Comparison of ENCODE assay signal across 8 mouse cellular contexts in the genomic region with DNA sequence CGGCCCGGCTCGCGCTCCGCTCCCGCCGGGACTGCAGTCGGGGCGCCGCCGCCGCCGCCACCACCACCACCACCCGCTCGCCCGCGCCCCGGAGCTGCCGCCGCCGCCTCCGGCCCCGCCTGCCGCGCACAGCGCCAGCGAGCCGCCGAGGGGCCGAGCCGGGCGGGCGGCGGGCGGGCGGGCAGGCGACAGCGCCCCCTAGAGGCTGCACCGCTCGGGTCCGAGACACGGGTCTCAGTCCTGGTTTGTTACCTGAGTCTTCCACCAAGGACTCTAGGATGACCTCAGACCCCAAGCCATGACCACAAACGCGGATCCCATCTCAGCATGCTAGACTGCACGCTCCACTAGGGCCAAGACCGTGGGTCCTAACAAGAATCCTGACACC. TPM values are rescaled to one million over a fixed set of nuclear protein-coding genes. Genes with fewer than 3 reads are reported as not detected.
A peak's percentile ranks its signal among the peaks of the same experiment; 100 is the strongest.
DNase-seq lines count a peak whose midpoint lies in the region; ATAC-seq and TF ChIP-seq lines count a peak whose summit lies in the region.

Gene Grk2 (minus strand): TSS at position 33 of the 388 bp plus-strand sequence.

- peak; percentile 65 for ATAC-seq in erythroblast, adult 5-6 weeks (replicated peaks; ENCODE audit: low FRiP score, poor library complexity, severe bottlenecking)
- ATAC-seq in heart, embryonic 12.5 days (ENCODE audit: insufficient number of reproducible peaks, low FRiP score): peak; percentile 82
- ATAC-seq in kidney, embryonic 16.5 days (ENCODE audit: low FRiP score, low TSS enrichment): peak; percentile 82
- peak; percentile 82 for ATAC-seq in liver, embryonic 13.5 days (ENCODE audit: low read depth)
- peak; percentile 67 for ATAC-seq in stomach, embryonic 14.5 days (ENCODE audit: insufficient number of reproducible peaks, insufficient read depth, low FRiP score, low read depth)

- H3K79me2 ChIP-seq in C2C12 (ENCODE audit: control insufficient read depth, insufficient read depth): peaks cover 47% of the 10 kb centered on the region

- H3K9me3 ChIP-seq in heart, embryonic 12.5 days (replicated peaks): no peaks in the 10 kb centered on the region
- H3K9me3 ChIP-seq in kidney, embryonic 16.5 days (ENCODE audit: low read length): no peaks in the 10 kb centered on the region
- H3K9me3 ChIP-seq in liver, embryonic 13.5 days (replicated peaks): no peaks in the 10 kb centered on the region
- H3K9me3 ChIP-seq in stomach, embryonic 14.5 days (ENCODE audit: control insufficient read depth, low read depth, low read length): no peaks in the 10 kb centered on the region

- peak; percentile 74 for DNase-seq in liver, embryonic 13.5 days
- DNase-seq in natural killer cell, adult 2 months (ENCODE audit: low spot score in 2 of 2): peak; percentile 72 to 80

- H3K79me3 ChIP-seq in C2C12 (ENCODE audit: low read depth): peaks cover 34% of the 10 kb centered on the region

- H3K4me2 ChIP-seq in heart, embryonic 12.5 days: peak within 1 kb of the TSS; percentile 91
- H3K4me2 ChIP-seq in kidney, embryonic 16.5 days (replicated peaks; ENCODE audit: low read depth, low read length): peak within 1 kb of the TSS; percentile 77
- H3K4me2 ChIP-seq in liver, embryonic 13.5 days: peak within 1 kb of the TSS; percentile 78
- H3K4me2 ChIP-seq in stomach, embryonic 14.5 days (replicated peaks; ENCODE audit: low read depth, low read length): peak within 1 kb of the TSS; percentile 77

- H3K27ac ChIP-seq in bone marrow macrophage, adult 2 months (ENCODE audit: insufficient read depth, low read depth, low read length): peak within 1 kb of the TSS; percentile 98
- peak within 1 kb of the TSS; percentile 88 for H3K27ac ChIP-seq in heart, embryonic 12.5 days (ENCODE audit: poor library complexity, severe bottlenecking)
- H3K27ac ChIP-seq in kidney, embryonic 16.5 days (ENCODE audit: low read length): peak within 1 kb of the TSS; percentile 85
- H3K27ac ChIP-seq in liver, embryonic 13.5 days: peak within 1 kb of the TSS; percentile 87
- peak within 1 kb of the TSS; percentile 81 for H3K27ac ChIP-seq in stomach, embryonic 14.5 days (ENCODE audit: low read length)

- 9% methylated on average over 44 of the region's 46 CpGs for WGBS in heart, embryonic 12.5 days
- WGBS in kidney, embryonic 16.5 days: 0% methylated on average over 14 of the region's 46 CpGs
- WGBS in liver, embryonic 13.5 days (ENCODE audit: insufficient replicate concordance): 1% methylated on average over 33 of the region's 46 CpGs
- WGBS in stomach, embryonic 14.5 days: 0% methylated on average over 12 of the region's 46 CpGs

- H3K36me3 ChIP-seq in C2C12 (ENCODE audit: control insufficient read depth, insufficient read depth): peaks cover 3% of the 10 kb centered on the region
- no peaks in the 10 kb centered on the region for H3K36me3 ChIP-seq in heart, embryonic 12.5 days
- H3K36me3 ChIP-seq in kidney, embryonic 16.5 days (ENCODE audit: insufficient read depth, low read length): no peaks in the 10 kb centered on the region
- H3K36me3 ChIP-seq in liver, embryonic 13.5 days: no peaks in the 10 kb centered on the region
- no peaks in the 10 kb centered on the region for H3K36me3 ChIP-seq in stomach, embryonic 14.5 days (ENCODE audit: control insufficient read depth, insufficient read depth, low read length)

- H3K4me3 ChIP-seq in C2C12 (ENCODE audit: insufficient read depth, poor library complexity, severe bottlenecking): peak within 1 kb of the TSS; percentile 65
- H3K4me3 ChIP-seq in bone marrow macrophage, adult 2 months (ENCODE audit: insufficient read depth, low read length): peak within 1 kb of the TSS; percentile 91
- H3K4me3 ChIP-seq in heart, embryonic 12.5 days: peak within 1 kb of the TSS; percentile 95
- peak within 1 kb of the TSS; percentile 98 for H3K4me3 ChIP-seq in kidney, embryonic 16.5 days (ENCODE audit: low read length)
- peak within 1 kb of the TSS; percentile 97 for H3K4me3 ChIP-seq in liver, embryonic 13.5 days (replicated peaks)
- peak within 1 kb of the TSS; percentile 95 for H3K4me3 ChIP-seq in stomach, embryonic 14.5 days (ENCODE audit: low read depth, low read length)

- H3ac ChIP-seq in C2C12 (ENCODE audit: control insufficient read depth, insufficient read length, low read depth): peak within 1 kb of the TSS; percentile 87

- TF ChIP-seq CTCF in C2C12 (IDR thresholded peaks at IDR 0.05; ENCODE audit: control insufficient read depth, insufficient read depth, insufficient read length): peak; percentile 92
- no peak for TF ChIP-seq CTCF in bone marrow macrophage, adult 2 months (IDR thresholded peaks at IDR 0.05; ENCODE audit: low read depth, low read length)

- H3K4me1 ChIP-seq in bone marrow macrophage, adult 2 months (ENCODE audit: control insufficient read depth, insufficient read depth, low read length): peaks cover 14% of the 10 kb centered on the region
- peaks cover 43% of the 10 kb centered on the region for H3K4me1 ChIP-seq in heart, embryonic 12.5 days (replicated peaks)
- H3K4me1 ChIP-seq in kidney, embryonic 16.5 days (ENCODE audit: insufficient read depth, low read length): peaks cover 46% of the 10 kb centered on the region
- peaks cover 47% of the 10 kb centered on the region for H3K4me1 ChIP-seq in liver, embryonic 13.5 days (replicated peaks)
- H3K4me1 ChIP-seq in stomach, embryonic 14.5 days (ENCODE audit: control insufficient read depth, insufficient read depth, low read length): peaks cover 38% of the 10 kb centered on the region

- no peak for TF ChIP-seq POLR2A in bone marrow macrophage, adult 2 months (IDR thresholded peaks at IDR 0.05; ENCODE audit: borderline replicate concordance, low read depth, low read length)

- H3K27me3 ChIP-seq in C2C12 (ENCODE audit: control insufficient read depth, insufficient read depth, insufficient read length): no peaks in the 10 kb centered on the region
- H3K27me3 ChIP-seq in heart, embryonic 12.5 days (replicated peaks): no peaks in the 10 kb centered on the region
- H3K27me3 ChIP-seq in kidney, embryonic 16.5 days (ENCODE audit: insufficient read depth, low read length): no peaks in the 10 kb centered on the region
- H3K27me3 ChIP-seq in liver, embryonic 13.5 days: no peaks in the 10 kb centered on the region
- no peaks in the 10 kb centered on the region for H3K27me3 ChIP-seq in stomach, embryonic 14.5 days (ENCODE audit: control insufficient read depth, insufficient read depth, low read length)

- H3K9ac ChIP-seq in heart, embryonic 12.5 days: peak within 1 kb of the TSS; percentile 95
- H3K9ac ChIP-seq in kidney, embryonic 16.5 days (replicated peaks; ENCODE audit: low read length): peak within 1 kb of the TSS; percentile 97
- H3K9ac ChIP-seq in liver, embryonic 13.5 days: peak within 1 kb of the TSS; percentile 97
- peak within 1 kb of the TSS; percentile 94 for H3K9ac ChIP-seq in stomach, embryonic 14.5 days (replicated peaks; ENCODE audit: low read depth, low read length)

TF ChIP-seq in C2C12, 6 proteins besides CTCF, POLR2A, EP300 and RAD21:
- TF ChIP-seq USF1 (IDR thresholded peaks at IDR 0.05; ENCODE audit: low read depth) (no peak), MYOG (IDR thresholded peaks at IDR 0.05; ENCODE audit: control insufficient read depth, extremely low read depth, insufficient read length) (no peak), MYOD1 (IDR thresholded peaks at IDR 0.05; ENCODE audit: control insufficient read depth, insufficient read length, low read depth) (no peak), CEBPB (IDR thresholded peaks at IDR 0.05; ENCODE audit: low read depth) (no peak), MAX (IDR thresholded peaks at IDR 0.05) (no peak), FOSL1 (IDR thresholded peaks at IDR 0.05; ENCODE audit: insufficient read depth, low read length, poor library complexity, severe bottlenecking) (no peak)

RNA-seq across cellular contexts. Expression of gene Grk2, which starts in this region (rescaled TPM):
- 56.6 TPM for polyA plus RNA-seq in C2C12 (2012; fragmentation: generic; extraction: Trizol)
- polyA plus RNA-seq in bone marrow macrophage, adult 2 months (2012; ENCODE audit: insufficient read depth, insufficient read length, missing spikeins): 250 and 278 TPM in 2 replicates
- total RNA-seq in erythroblast, adult 5-6 weeks (2015; ENCODE audit: low replicate concordance): 63.4 and 93.2 TPM in 2 replicates
- total RNA-seq in erythroblast, adult 5-6 weeks (2017; ENCODE audit: low replicate concordance): 40.1 and 60.1 TPM in 2 replicates
- polyA plus RNA-seq in heart, embryonic 12.5 days (2016; fragmentation: Nextera tagmentation; extraction: Ambion mirVana): 12.6 and 15.6 TPM in 2 replicates
- polyA plus RNA-seq in kidney, embryonic 16.5 days (2015; fragmentation: Nextera tagmentation; extraction: Ambion mirVana): 15.9 and 20.0 TPM in 2 replicates
- polyA plus RNA-seq in liver, embryonic 13.5 days (2015; fragmentation: Nextera tagmentation; extraction: Ambion mirVana): 10.1 and 10.3 TPM in 2 replicates
- 18.1 and 18.7 TPM in 2 replicates for polyA plus RNA-seq in stomach, embryonic 14.5 days (2014; fragmentation: Nextera tagmentation; extraction: Ambion mirVana)

Comparison
In these comparisons a context has a peak if more than half of its experiments do, and no peak if none do; other contexts are left out.
1. Peak in every context shown above with its lines: DNase-seq, ATAC-seq, H3K4me3 ChIP-seq and H3K27ac ChIP-seq.